Mouse (Mus musculus) lung, adult 2 months (tissue): Measurements from ENCODE around the gene Aurkb.

Source experiments
- CTCF ChIP-seq: fragments of 200-500 bp; IDR thresholded peaks from 2 replicates; pipeline ENCODE4 v1.5.1; 2011; ENCODE audit warnings: mild to moderate bottlenecking, low read length, control low read depth; ENCODE audit not compliant: insufficient read depth
- POLR2A ChIP-seq: fragments of 200-500 bp; IDR thresholded peaks from 2 replicates; pipeline ENCODE4 v1.6.1; 2011; ENCODE audit warnings: low read depth, mild to moderate bottlenecking, control low read depth, low read length, borderline replicate concordance; ENCODE audit errors: extremely low read depth

DNA sequence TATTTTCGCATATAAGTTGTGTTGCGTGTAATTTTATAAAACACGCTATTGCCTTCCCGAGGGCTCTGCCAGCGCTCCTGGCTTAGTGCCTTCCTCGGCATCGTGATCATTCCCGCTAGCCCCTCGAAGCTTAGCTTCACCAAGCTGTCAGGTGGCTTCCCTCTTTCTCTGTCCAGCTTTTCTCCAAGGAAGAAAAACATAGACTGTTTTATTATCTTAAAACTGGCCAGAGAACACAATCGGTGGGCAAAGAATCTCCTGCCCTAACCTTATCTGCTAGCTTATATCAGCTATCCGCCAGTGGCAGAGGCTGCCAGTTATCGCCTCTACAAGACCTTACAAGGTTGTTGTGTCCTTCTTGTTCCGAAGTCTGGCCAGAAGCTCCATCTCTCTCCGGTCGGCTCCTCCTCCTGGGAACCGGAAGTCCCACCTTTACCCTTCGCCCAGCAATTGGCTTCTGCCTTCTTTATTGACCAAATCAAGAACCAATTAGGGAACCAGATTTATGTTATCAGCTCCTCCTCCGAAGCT is 33.3 kb upstream of the Aurkb start:
- TF ChIP-seq CTCF (no peak), POLR2A (peak; percentile 87; the same call in 1 of the 2 replicates)
